Mouse (Mus musculus) myocyte (in vitro differentiated cells): ENCODE results near the gene Epha4. TPM values are rescaled to one million over a fixed set of nuclear protein-coding genes. Genes with fewer than 3 reads are reported as not detected.

Experiments used
- H3K27me3 ChIP-seq: one replicate; pipeline ENCODE4 v1.6.1; 2011; ENCODE audit not compliant: control insufficient read depth, insufficient read depth, insufficient read length
- H3K36me3 ChIP-seq: one replicate; pipeline ENCODE4 v1.6.1; 2011; ENCODE audit not compliant: control insufficient read depth, insufficient read depth
- H3K4me2 ChIP-seq: one replicate; pipeline ENCODE4 v1.6.1; 2011; ENCODE audit warnings: low read depth, control low read depth
- H3K4me3 ChIP-seq: one replicate; pipeline ENCODE4 v1.5.1; 2011; ENCODE audit warnings: mild to moderate bottlenecking, control low read depth, moderate library complexity
- H3K79me2 ChIP-seq: one replicate; pipeline ENCODE4 v1.6.1; 2011; ENCODE audit not compliant: control insufficient read depth, insufficient read depth
- H3ac ChIP-seq: one replicate; pipeline ENCODE4 v1.6.1; 2011; ENCODE audit not compliant: control insufficient read depth, insufficient read length
- CEBPB ChIP-seq: IDR thresholded peaks from 2 replicates; pipeline ENCODE4 v1.6.1; 2011; ENCODE audit warnings: mild to moderate bottlenecking, moderate library complexity; ENCODE audit not compliant: poor library complexity, insufficient read depth, severe bottlenecking
- E2F4 ChIP-seq: IDR thresholded peaks from one replicate; pipeline ENCODE4 v1.6.1; 2011; ENCODE audit warnings: mild to moderate bottlenecking, control low read depth, moderate library complexity; ENCODE audit not compliant: insufficient read depth
- MAX ChIP-seq: IDR thresholded peaks from one replicate; pipeline ENCODE4 v1.6.1; 2011; ENCODE audit warnings: low read depth, mild to moderate bottlenecking, control low read depth
- MYOD1 ChIP-seq, 3 experiments: IDR thresholded peaks; one replicate each; pipeline ENCODE4 v1.6.1; 2011; ENCODE audit warnings: control low read depth in 2 of 3, low read depth in 2 of 3, mild to moderate bottlenecking in 2 of 3, moderate library complexity in 1 of 3; ENCODE audit not compliant: insufficient read length in 2 of 3, control insufficient read depth in 1 of 3
- MYOG ChIP-seq, 3 experiments: IDR thresholded peaks; one replicate each; pipeline ENCODE4 v1.6.1; 2011; ENCODE audit warnings: control low read depth in 2 of 3, low read depth in 2 of 3, mild to moderate bottlenecking in 2 of 3; ENCODE audit not compliant: insufficient read length in 2 of 3, control insufficient read depth in 1 of 3, insufficient read depth in 1 of 3
- POLR2A ChIP-seq: IDR thresholded peaks from one replicate; pipeline ENCODE4 v1.6.1; 2011; ENCODE audit warnings: low read depth, mild to moderate bottlenecking, control low read depth, moderate library complexity; ENCODE audit not compliant: insufficient read length
- POLR2AphosphoS2 ChIP-seq: IDR thresholded peaks from one replicate; pipeline ENCODE4 v1.6.1; 2011; ENCODE audit warnings: low read depth, control low read depth; ENCODE audit not compliant: insufficient read length
- REST ChIP-seq: IDR thresholded peaks from one replicate; pipeline ENCODE4 v1.6.1; 2011; ENCODE audit warnings: mild to moderate bottlenecking, control low read depth, moderate library complexity; ENCODE audit not compliant: insufficient read depth, insufficient read length
- SRF ChIP-seq: IDR thresholded peaks from one replicate; pipeline ENCODE4 v1.6.1; 2011; ENCODE audit warnings: low read depth; ENCODE audit not compliant: control insufficient read depth, insufficient read length
- TCF12 ChIP-seq: IDR thresholded peaks from one replicate; pipeline ENCODE4 v1.6.1; 2011; ENCODE audit warnings: mild to moderate bottlenecking, control low read depth; ENCODE audit not compliant: poor library complexity, insufficient read depth, severe bottlenecking
- TCF3 ChIP-seq: IDR thresholded peaks from one replicate; pipeline ENCODE4 v1.6.1; 2011; ENCODE audit warnings: low read depth, control low read depth; ENCODE audit not compliant: insufficient read length
- USF1 ChIP-seq: IDR thresholded peaks from one replicate; pipeline ENCODE4 v1.6.1; 2011; ENCODE audit warnings: low read depth, mild to moderate bottlenecking, control low read depth, moderate library complexity
- polyA plus RNA-seq: library from polyadenylated mRNA; unstranded; fragments of >200 nt; fragmentation: generic; extraction: Trizol; gene quantifications from one replicate; pipeline ENCODE4 v1.2.1, GENCODE M21; 2012; ENCODE audit warnings: missing spikeins

The Epha4 gene
- polyA plus RNA-seq, 1 experiment = 0.29 TPM

DNA sequence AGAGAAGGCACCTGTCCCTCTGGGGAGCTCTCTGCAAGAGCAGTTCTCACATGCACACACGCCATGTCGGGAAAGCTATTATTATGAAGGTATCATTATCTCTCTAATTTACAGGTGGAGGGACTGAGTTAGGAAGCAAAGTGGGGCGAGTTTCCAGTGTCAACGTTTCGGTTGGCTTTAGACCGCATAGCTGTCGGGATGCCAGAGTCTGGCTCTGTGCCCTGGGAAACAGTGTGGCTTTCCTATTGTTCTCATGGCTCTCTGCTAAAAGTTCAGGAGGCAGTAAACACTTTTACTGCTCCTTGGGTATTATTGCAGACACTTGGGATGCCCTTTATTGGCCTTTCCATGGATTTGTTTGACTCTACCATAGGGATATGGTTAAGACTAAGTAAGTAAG, 144.0 kb downstream of the Epha4 start:
- H3K27me3 ChIP-seq = no peaks in the 10 kb centered on the region
- no peaks in the 10 kb centered on the region for H3K79me2 ChIP-seq
- H3K36me3 ChIP-seq = no peaks in the 10 kb centered on the region
- no peak overlapping the region for H3K4me2 ChIP-seq
- H3K4me3 ChIP-seq = no peak overlapping the region
- no peak for TF ChIP-seq SRF
- no peak for TF ChIP-seq MAX
- no peak for TF ChIP-seq POLR2AphosphoS2
- TF ChIP-seq USF1 = no peak
- no peak for TF ChIP-seq CEBPB
- no peak for TF ChIP-seq TCF3
- no peak for TF ChIP-seq MYOG (IDR thresholded peaks at IDR 0.05; ENCODE audit: control insufficient read depth in 1 of 3, insufficient read depth in 1 of 3, insufficient read length in 2 of 3, low read depth in 2 of 3)
- TF ChIP-seq TCF12 = no peak
- no peak for TF ChIP-seq REST
- no peak for TF ChIP-seq E2F4
- no peak for TF ChIP-seq MYOD1 (IDR thresholded peaks at IDR 0.05; ENCODE audit: control insufficient read depth in 1 of 3, insufficient read length in 2 of 3, low read depth in 2 of 3)
- TF ChIP-seq POLR2A = no peak
- H3ac ChIP-seq = no peak overlapping the region

GRCm38 (mm10) chr1:77369255-77369837, 145.5 kb downstream of the Epha4 start:
- Histone ChIP-seq H3K36me3 (no peaks in the 10 kb centered on the region), H3K4me2 (no peak overlapping the region), H3K27me3 (no peaks in the 10 kb centered on the region), H3K79me2 (no peaks in the 10 kb centered on the region), H3ac (no peak overlapping the region), H3K4me3 (no peak overlapping the region)
- TF ChIP-seq E2F4 (no peak), MYOG (IDR thresholded peaks at IDR 0.05; ENCODE audit: control insufficient read depth in 1 of 3, insufficient read depth in 1 of 3, insufficient read length in 2 of 3, low read depth in 2 of 3) (no peak), POLR2A (no peak), USF1 (no peak), MAX (no peak), SRF (no peak), TCF3 (no peak), TCF12 (no peak), POLR2AphosphoS2 (no peak), MYOD1 (IDR thresholded peaks at IDR 0.05; ENCODE audit: control insufficient read depth in 1 of 3, insufficient read length in 2 of 3, low read depth in 2 of 3) (no peak), CEBPB (no peak), REST (no peak)

DNA sequence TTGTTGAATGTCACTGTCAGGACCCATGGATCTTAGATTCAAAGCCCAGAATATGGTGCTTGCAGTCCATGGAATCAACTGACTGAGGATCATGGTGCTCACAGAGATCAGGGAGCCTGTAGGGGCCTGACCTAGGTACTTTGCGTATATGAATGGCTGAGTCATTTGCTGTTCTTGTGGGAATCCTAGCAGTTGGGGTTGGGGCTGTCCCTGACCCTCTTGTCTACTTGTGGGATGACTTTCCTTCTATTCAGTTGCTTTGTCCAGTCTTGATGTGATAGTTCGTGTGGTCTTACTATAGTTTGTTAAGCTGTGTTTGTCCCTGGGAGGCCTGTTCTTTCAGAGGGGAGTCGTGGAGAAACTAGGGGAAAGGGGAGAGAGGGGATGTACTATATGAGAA, 149.0 kb downstream of the Epha4 start:
- TF ChIP-seq USF1 = no peak
- TF ChIP-seq REST = no peak
- TF ChIP-seq POLR2AphosphoS2 = no peak
- no peak for TF ChIP-seq SRF
- TF ChIP-seq MAX = no peak
- no peak for TF ChIP-seq TCF12
- TF ChIP-seq TCF3 = no peak
- no peak for TF ChIP-seq POLR2A
- TF ChIP-seq MYOD1 (IDR thresholded peaks at IDR 0.05; ENCODE audit: control insufficient read depth in 1 of 3, insufficient read length in 2 of 3, low read depth in 2 of 3) = no peak
- TF ChIP-seq E2F4 = no peak
- TF ChIP-seq CEBPB = no peak
- TF ChIP-seq MYOG (IDR thresholded peaks at IDR 0.05; ENCODE audit: control insufficient read depth in 1 of 3, insufficient read depth in 1 of 3, insufficient read length in 2 of 3, low read depth in 2 of 3) = no peak
- Histone ChIP-seq H3K4me3 (no peak overlapping the region), H3K36me3 (no peaks in the 10 kb centered on the region), H3K79me2 (no peaks in the 10 kb centered on the region), H3ac (no peak overlapping the region), H3K4me2 (no peak overlapping the region), H3K27me3 (no peaks in the 10 kb centered on the region)

- no peaks in the 10 kb centered on the region for H3K36me3 ChIP-seq
- TF ChIP-seq CEBPB = no peak
- TF ChIP-seq MYOG (IDR thresholded peaks at IDR 0.05; ENCODE audit: control insufficient read depth in 1 of 3, insufficient read depth in 1 of 3, insufficient read length in 2 of 3, low read depth in 2 of 3) = no peak
- no peak for TF ChIP-seq TCF12
- no peak for TF ChIP-seq SRF
- TF ChIP-seq USF1 = no peak
- TF ChIP-seq E2F4 = no peak
- no peak for TF ChIP-seq MAX
- TF ChIP-seq REST = no peak
- TF ChIP-seq TCF3 = no peak
Observed at GRCm38 (mm10) chr1:77364596-77364995, 150.3 kb downstream of the Epha4 start.

More at GRCm38 (mm10) chr1:77364596-77364995, 150.3 kb downstream of the Epha4 start:
- Histone ChIP-seq H3ac (no peak overlapping the region), H3K4me2 (no peak overlapping the region), H3K4me3 (no peak overlapping the region), H3K79me2 (no peaks in the 10 kb centered on the region), H3K27me3 (no peaks in the 10 kb centered on the region)
